Mouse (Mus musculus) heart, embryonic 14.5 days (tissue): ENCODE measurements at regions not wholly inside any gene's neighbourhood (a gene's known extent, or its start where the extent isn't known, plus 50 kb on each side); places are given as distances from the start of the nearest gene placed in this dataset.
"Not testable (repeated sequence)": the region's sequence is repeated elsewhere in the genome, so short reads cannot be mapped to it uniquely, and the experiment has no call there.

Source experiments
- ATAC-seq: fragments of 200-750 bp; cut with Nextera tagmentation; 2 replicates; pipeline ENCODE4 v1.8.0; 2017; ENCODE audit warnings: low read depth, moderate TSS enrichment; ENCODE audit not compliant: insufficient number of reproducible peaks, insufficient read depth, low FRiP score
- H3K27ac ChIP-seq, 2 experiments: fragments of 200-500 bp in 1 of 2; fragments of 300-500 bp in 1 of 2; sonication (generic) in 1 of 2; replicated peaks in 1 of 2; 2 replicates each; pipeline ENCODE4 v1.5.1; 2012 to 2014; ENCODE audit warnings: low read depth in 2 of 2, low read length in 2 of 2, control low read depth in 1 of 2, mild to moderate bottlenecking in 1 of 2, mixed read lengths in 1 of 2; ENCODE audit not compliant: control insufficient read depth in 1 of 2, insufficient read depth in 1 of 2
- H3K27me3 ChIP-seq: fragments of 300-500 bp; sonication (generic); 2 replicates; pipeline ENCODE4 v1.6.1; 2014; ENCODE audit warnings: mild to moderate bottlenecking, low read length, control low read depth; ENCODE audit not compliant: control insufficient read depth, insufficient read depth
- H3K36me3 ChIP-seq: fragments of 300-500 bp; sonication (generic); 2 replicates; pipeline ENCODE4 v1.6.1; 2014; ENCODE audit warnings: mild to moderate bottlenecking, control low read depth, low read length, mixed read lengths; ENCODE audit not compliant: control insufficient read depth, insufficient read depth
- H3K4me1 ChIP-seq, 2 experiments: fragments of 200-500 bp in 1 of 2; fragments of 300-500 bp in 1 of 2; sonication (generic) in 1 of 2; 2 replicates each; pipeline ENCODE4 v1.6.1; 2012 to 2014; ENCODE audit warnings: low read length in 2 of 2, control low read depth in 1 of 2, mixed read lengths in 1 of 2; ENCODE audit not compliant: control insufficient read depth in 2 of 2, insufficient read depth in 2 of 2
- H3K4me2 ChIP-seq: fragments of 300-500 bp; sonication (generic); 2 replicates; pipeline ENCODE4 v1.6.1; 2014; ENCODE audit warnings: mild to moderate bottlenecking, low read length
- H3K4me3 ChIP-seq, 2 experiments: fragments of 200-500 bp in 1 of 2; fragments of 300-500 bp in 1 of 2; sonication (generic) in 1 of 2; 2 replicates each; pipeline ENCODE4 v1.5.1; 2012 to 2014; ENCODE audit warnings: low read length in 2 of 2, mild to moderate bottlenecking in 2 of 2, control low read depth in 1 of 2, low read depth in 1 of 2, moderate library complexity in 1 of 2; ENCODE audit not compliant: control insufficient read depth in 1 of 2, insufficient read depth in 1 of 2
- H3K9ac ChIP-seq: fragments of 300-500 bp; sonication (generic); 2 replicates; pipeline ENCODE4 v1.6.1; 2014; ENCODE audit warnings: mild to moderate bottlenecking, low read length
- H3K9me3 ChIP-seq: fragments of 300-500 bp; sonication (generic); 2 replicates; pipeline ENCODE4 v1.6.1; 2016; ENCODE audit warnings: low read length, control low read depth; ENCODE audit not compliant: control insufficient read depth
- WGBS: fragments of 180-500 bp; shearing (Covaris S2); extraction: QIAGEN DNeasy Blood & Tissue Kit; methylation state at CpG from one replicate; pipeline ENCODE4 v1.1.7; 2014; 5-methylcytosine and 5-hydroxymethylcytosine counted together

DNA sequence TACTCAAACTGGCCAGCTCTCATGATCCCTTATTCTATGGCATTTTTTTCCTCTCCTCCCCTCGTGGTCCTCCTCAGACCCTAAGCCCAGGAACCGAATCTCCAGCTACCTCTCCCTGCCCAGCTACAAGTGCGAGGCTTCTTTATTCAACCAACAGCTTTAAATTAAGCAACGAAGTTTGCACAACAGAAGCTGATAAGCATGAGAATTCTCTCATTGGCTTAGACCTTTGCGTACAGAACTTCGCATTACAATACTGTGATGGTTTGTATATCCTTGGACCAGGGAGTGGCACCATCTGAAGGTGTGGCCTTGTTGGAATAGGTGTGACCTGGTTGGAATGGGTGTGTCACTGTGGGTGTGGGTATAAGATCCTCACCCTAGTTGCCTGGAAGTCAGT is 205.4 kb downstream of the Diras2 start:
- H3K9me3 ChIP-seq, H3K27ac ChIP-seq, H3K27me3 ChIP-seq, H3K4me1 ChIP-seq, H3K4me3 ChIP-seq, H3K4me2 ChIP-seq, ATAC-seq, H3K9ac ChIP-seq, H3K36me3 ChIP-seq: not testable (repeated sequence)
- 89% methylated on average over 6 of the region's 6 CpGs for WGBS

DNA sequence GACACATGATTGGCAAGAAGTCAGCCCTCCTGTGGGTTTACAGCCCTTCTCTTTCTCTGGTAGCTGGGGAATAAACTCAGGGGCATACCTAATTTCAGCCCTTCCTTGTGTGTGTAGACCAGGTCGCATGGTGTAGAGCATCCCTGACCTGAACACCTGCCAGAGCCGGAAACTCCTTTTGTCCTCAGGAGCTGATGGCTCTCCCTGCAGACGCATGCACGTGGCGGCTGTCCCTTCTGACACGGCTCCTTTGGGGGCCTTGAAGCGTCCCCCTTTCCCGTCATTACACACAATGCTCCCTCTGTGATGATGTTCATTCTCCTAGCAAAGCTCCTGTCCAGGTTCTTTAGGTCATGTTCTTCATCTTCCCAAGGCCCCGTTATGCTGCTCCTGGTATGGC is 203.3 kb downstream of the Diras2 start:
- no peak overlapping the region for H3K27ac ChIP-seq
- H3K4me1 ChIP-seq: peaks cover 0 to 2% of the 10 kb centered on the region in 2 experiments; a peak in 1 of 4 replicates
- ATAC-seq: no peak
- no peaks in the 10 kb centered on the region for H3K9me3 ChIP-seq
- H3K4me2 ChIP-seq: no peak overlapping the region
- H3K9ac ChIP-seq: no peak overlapping the region
- no peaks in the 10 kb centered on the region for H3K36me3 ChIP-seq
- H3K27me3 ChIP-seq: no peaks in the 10 kb centered on the region
- 86% methylated on average over 9 of the region's 9 CpGs for WGBS
- H3K4me3 ChIP-seq: no peak overlapping the region

DNA sequence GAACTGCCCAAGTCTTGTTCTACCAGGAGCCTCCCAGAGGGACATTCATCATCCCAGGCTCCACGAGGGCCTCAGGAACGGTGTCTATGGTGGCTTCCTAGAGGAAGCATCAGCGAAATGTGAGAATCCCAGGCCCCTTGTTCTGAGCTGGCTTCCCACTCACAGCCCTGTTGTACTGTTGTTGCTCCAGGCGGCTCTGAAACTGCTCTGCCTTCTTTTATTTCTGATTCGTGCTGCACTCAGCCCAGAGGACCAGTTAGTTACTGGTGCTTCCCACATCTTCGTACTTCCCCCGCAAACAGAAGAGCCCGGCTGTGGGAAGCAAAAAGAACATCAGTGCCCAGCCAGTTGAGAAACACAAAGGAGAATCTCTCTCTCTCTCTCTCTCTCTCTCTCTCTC is 202.3 kb downstream of the Diras2 start:
- H3K4me1 ChIP-seq: peaks cover 0 to 2% of the 10 kb centered on the region in 2 experiments; a peak in 1 of 4 replicates
- no peak overlapping the region for H3K4me2 ChIP-seq
- no peaks in the 10 kb centered on the region for H3K27me3 ChIP-seq
- no peak for ATAC-seq
- H3K4me3 ChIP-seq: no peak overlapping the region
- H3K27ac ChIP-seq: no peak overlapping the region
- H3K36me3 ChIP-seq: no peaks in the 10 kb centered on the region
- H3K9me3 ChIP-seq: no peaks in the 10 kb centered on the region
- 70% methylated on average over 8 of the region's 8 CpGs for WGBS
- no peak overlapping the region for H3K9ac ChIP-seq

DNA sequence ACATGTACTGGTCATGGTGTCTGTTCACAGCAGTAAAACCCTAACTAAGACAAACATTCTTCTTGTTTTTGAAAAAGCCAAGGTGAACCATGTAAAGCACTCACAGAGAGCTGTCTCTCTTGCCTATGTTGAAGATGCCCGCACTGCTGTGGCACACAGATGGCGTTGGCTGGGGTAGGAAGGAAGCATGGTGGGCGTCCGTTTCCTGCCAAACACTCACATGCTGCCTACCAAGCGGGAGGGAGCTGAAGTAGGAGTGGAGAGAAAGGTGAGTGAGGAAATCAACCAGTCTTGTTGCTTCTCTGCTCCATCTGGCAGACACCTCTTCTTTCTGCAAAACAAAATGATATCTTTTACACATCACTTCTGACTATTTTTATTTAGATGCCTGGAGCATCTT is 200.0 kb downstream of the Diras2 start:
- Histone ChIP-seq H3K36me3 (no peaks in the 10 kb centered on the region), H3K9me3 (no peaks in the 10 kb centered on the region), H3K27me3 (no peaks in the 10 kb centered on the region), H3K4me3 (no peak overlapping the region), H3K4me1 (peaks cover 0 to 2% of the 10 kb centered on the region in 2 experiments; a peak in 1 of 4 replicates), H3K27ac (no peak overlapping the region), H3K9ac (no peak overlapping the region), H3K4me2 (no peak overlapping the region)
- ATAC-seq: no peak
- WGBS: 85% methylated on average over 5 of the region's 5 CpGs

DNA sequence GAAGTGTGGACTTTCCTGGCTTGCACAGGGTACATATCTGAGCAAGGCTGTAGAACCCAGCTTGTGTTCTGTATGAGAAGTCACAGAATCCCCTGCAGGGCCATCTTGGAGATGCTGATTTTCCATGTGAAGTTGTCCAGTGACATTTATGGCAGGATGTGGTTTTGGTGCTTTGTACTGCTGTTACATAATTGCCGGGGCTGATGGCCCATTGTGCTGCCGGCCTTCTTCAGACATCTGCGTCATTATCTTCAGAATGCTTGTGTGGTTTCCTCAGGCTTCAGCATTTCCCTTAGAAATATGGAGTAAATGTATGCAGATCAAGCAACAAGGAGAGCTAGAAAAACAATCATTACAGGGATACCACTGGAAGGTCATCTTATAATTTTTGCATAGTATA is 196.1 kb downstream of the Diras2 start:
- H3K9ac ChIP-seq: no peak overlapping the region
- H3K4me3 ChIP-seq: no peak overlapping the region
- no peak for ATAC-seq
- no peak overlapping the region for H3K4me2 ChIP-seq
- no peak overlapping the region for H3K27ac ChIP-seq
- 74% methylated on average over 3 of the region's 3 CpGs for WGBS
- 0 out of 4 replicates have a peak, but pooled peaks cover 0 to 6% of the 10 kb centered on the region in 2 experiments for H3K4me1 ChIP-seq
- H3K9me3 ChIP-seq: no peaks in the 10 kb centered on the region
- no peaks in the 10 kb centered on the region for H3K36me3 ChIP-seq
- H3K27me3 ChIP-seq: no peaks in the 10 kb centered on the region

DNA sequence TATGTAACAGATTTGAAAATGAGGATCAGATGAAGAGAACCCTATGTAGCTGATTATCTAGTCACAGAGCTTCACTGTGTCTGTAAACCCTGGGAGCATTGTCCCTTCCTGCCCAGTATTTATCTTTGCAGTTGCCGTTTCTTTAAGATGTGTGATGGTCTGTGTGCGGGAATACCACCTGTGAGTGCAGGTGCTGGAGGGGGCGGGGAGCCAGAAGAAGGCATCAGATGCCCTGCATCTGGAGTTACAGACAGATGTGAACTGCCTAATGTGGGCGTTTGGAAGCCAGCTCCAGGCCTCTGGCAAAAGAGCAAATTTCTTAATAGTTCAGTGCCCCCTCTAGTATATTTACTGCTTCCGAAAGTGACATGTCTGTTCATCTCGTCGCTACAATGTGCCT is 193.1 kb downstream of the Diras2 start:
- Histone ChIP-seq H3K9me3 (no peaks in the 10 kb centered on the region), H3K36me3 (no peaks in the 10 kb centered on the region), H3K4me3 (no peak overlapping the region), H3K4me1 (0 out of 4 replicates have a peak, but pooled peaks cover 0 to 6% of the 10 kb centered on the region in 2 experiments), H3K27me3 (no peaks in the 10 kb centered on the region), H3K9ac (no peak overlapping the region), H3K27ac (no peak overlapping the region), H3K4me2 (no peak overlapping the region)
- no peak for ATAC-seq
- WGBS: 72% methylated on average over 7 of the region's 7 CpGs

DNA sequence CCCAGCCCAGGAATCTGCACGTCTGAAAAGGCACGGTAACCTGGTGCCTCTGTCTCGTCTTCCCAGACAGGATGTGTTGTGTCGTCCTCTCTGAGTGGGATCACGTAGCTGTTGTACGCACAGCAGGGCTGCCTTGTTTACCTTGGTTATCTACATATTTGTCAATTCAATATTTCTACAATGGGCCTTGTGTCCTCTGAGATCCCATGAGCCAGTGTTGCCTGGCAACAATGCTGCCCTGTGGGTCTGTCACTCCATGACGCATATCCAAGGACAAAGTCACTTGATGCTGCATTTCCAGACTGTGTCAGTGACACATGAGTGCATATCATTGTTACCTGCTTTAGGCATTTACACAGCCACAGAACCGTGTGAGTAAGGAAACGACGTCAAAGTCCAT is 191.9 kb downstream of the Diras2 start:
- Histone ChIP-seq H3K4me1 (0 out of 4 replicates have a peak, but pooled peaks cover 0 to 6% of the 10 kb centered on the region in 2 experiments), H3K9me3 (no peaks in the 10 kb centered on the region), H3K27me3 (no peaks in the 10 kb centered on the region), H3K4me2 (no peak overlapping the region), H3K9ac (no peak overlapping the region), H3K36me3 (no peaks in the 10 kb centered on the region), H3K4me3 (no peak overlapping the region), H3K27ac (no peak overlapping the region)
- WGBS: 49% methylated on average over 10 of the region's 10 CpGs
- ATAC-seq: no peak

DNA sequence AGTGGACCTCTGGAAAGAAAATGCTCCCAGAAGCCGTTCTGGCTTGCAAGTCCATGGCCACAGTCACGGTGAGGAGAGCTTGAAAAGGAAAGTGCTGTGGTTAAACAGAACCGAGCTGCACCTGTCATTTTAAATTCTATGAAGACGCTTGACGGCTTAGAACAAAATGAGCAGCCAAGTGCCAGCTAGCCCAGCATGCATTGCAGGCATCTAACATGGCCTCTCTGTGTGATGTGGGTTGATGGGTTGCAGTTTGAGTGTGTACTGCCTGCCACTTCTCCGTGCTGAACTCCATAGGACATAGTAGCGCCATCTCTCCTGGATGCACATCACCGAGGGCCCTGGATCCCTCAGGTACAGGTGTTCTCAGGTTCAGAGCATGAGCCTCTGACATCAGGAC is 189.1 kb downstream of the Diras2 start:
- WGBS: 83% methylated on average over 8 of the region's 8 CpGs
- no peak overlapping the region for H3K4me2 ChIP-seq
- H3K4me3 ChIP-seq: no peak overlapping the region
- H3K9ac ChIP-seq: no peak overlapping the region
- H3K27ac ChIP-seq: no peak overlapping the region
- H3K9me3 ChIP-seq: no peaks in the 10 kb centered on the region
- H3K4me1 ChIP-seq: peaks cover 2% of the 10 kb centered on the region in 2 experiments; a peak in 1 of 4 replicates
- ATAC-seq: no peak
- H3K27me3 ChIP-seq: no peaks in the 10 kb centered on the region
- H3K36me3 ChIP-seq: no peaks in the 10 kb centered on the region
